9 mouse cellular contexts compared by ENCODE assay signal in genomic region chr5:140508686-140509085, GRCm38 (mm10). TPM values are rescaled to one million over a fixed set of nuclear protein-coding genes. Genes with fewer than 3 reads are reported as not detected.
A peak's percentile ranks its signal among the peaks of the same experiment; 100 is the strongest.
DNase-seq lines count a peak whose midpoint lies in the region; ATAC-seq lines count a peak whose summit lies in the region.
"Had no signal": no experiment of that assay in that cellular context is flagged by ENCODE, and none has a peak within 500 bp of the region (broad histone marks: within the 10 kb centered on the region; RNA-seq: fewer than 3 reads in every experiment).

No protein-coding gene starts in this region.

- WGBS in forebrain, embryonic 16.5 days = 28% methylated on average over 8 of the region's 8 CpGs

- H3K36me3 ChIP-seq in forebrain, embryonic 16.5 days (ENCODE audit: control insufficient read depth, insufficient read depth) = no peaks in the 10 kb centered on the region

- peaks cover 44% of the 10 kb centered on the region for H3K4me1 ChIP-seq in forebrain, embryonic 16.5 days (replicated peaks; ENCODE audit: control insufficient read depth, insufficient read depth, low read length)

- no peak overlapping the region for H3K4me3 ChIP-seq in forebrain, embryonic 16.5 days (replicated peaks; ENCODE audit: low read length)

- no peaks in the 10 kb centered on the region for H3K27me3 ChIP-seq in forebrain, embryonic 16.5 days (replicated peaks; ENCODE audit: control insufficient read depth, insufficient read depth, low read length)

- DNase-seq in gastrocnemius, adult 18-20 months (ENCODE audit: low spot score) = peak; percentile 33
- no peak for DNase-seq in gastrocnemius, postnatal 14 days
- peak; percentile 51 for DNase-seq in NIH3T3 (ENCODE audit: low read depth)
- DNase-seq in heart, postnatal 25 days (ENCODE audit: low spot score) = peak; percentile 23
- DNase-seq in lung, postnatal 10 days = peak; percentile 74
- DNase-seq in testis, postnatal 10 days (ENCODE audit: low spot score) = no peak
- no peak for DNase-seq in cerebellum, postnatal 4 days (ENCODE audit: low spot score in 2 of 2)

- no peak overlapping the region for H3K9ac ChIP-seq in forebrain, embryonic 16.5 days (replicated peaks; ENCODE audit: low read depth, low read length)

- no peak overlapping the region for H3K27ac ChIP-seq in forebrain, embryonic 16.5 days (ENCODE audit: low read length)

- intact Hi-C loops in gastrocnemius, postnatal 14 days (cut with DNase I; ENCODE audit: low total_unique reads) = no loop called here
- intact Hi-C loops in heart, postnatal 25 days (cut with DNase I) = no loop called here

- no peak overlapping the region for H3K4me2 ChIP-seq in forebrain, embryonic 16.5 days (ENCODE audit: low read length)

- no peaks in the 10 kb centered on the region for H3K9me3 ChIP-seq in forebrain, embryonic 16.5 days (ENCODE audit: control insufficient read depth, low read length)

- ATAC-seq in forebrain, embryonic 16.5 days = no peak

RNA-seq across cellular contexts. Expression of gene Chst12, which starts 3.3 kb away (rescaled TPM):
- 1 to 10 TPM; 4.2 to 5.0 TPM for total RNA-seq in gastrocnemius, adult 18-20 months (2021)
- total RNA-seq in gastrocnemius, postnatal 14 days (2021) = 10 to 100 TPM in 1 of 2 experiments, 1 to 10 TPM in 1; 9.7 to 10.6 TPM
- 1 to 10 TPM; 6.1 to 6.9 TPM for total RNA-seq in heart, postnatal 25 days (2021)
- 15.6 and 17.7 TPM in 2 replicates for polyA plus RNA-seq in forebrain, embryonic 16.5 days (2015; fragmentation: Nextera tagmentation; extraction: Ambion mirVana)

RNA-seq across cellular contexts. Expression of gene Grifin, which starts 56.2 kb away (rescaled TPM):
- total RNA-seq in gastrocnemius, adult 18-20 months (2021) = not detected
- not detected for total RNA-seq in gastrocnemius, postnatal 14 days (2021)
- total RNA-seq in heart, postnatal 25 days (2021) = not detected
- not detected in 2 replicates for polyA plus RNA-seq in forebrain, embryonic 16.5 days (2015; fragmentation: Nextera tagmentation; extraction: Ambion mirVana)
- polyA plus RNA-seq: gonadal fat pad, adult 2 months had no signal

Comparison
In these comparisons a context has a peak if more than half of its experiments do, and no peak if none do; other contexts are left out.
1. DNase-seq: peak in gastrocnemius, adult 18-20 months (single experiment), NIH3T3 (single experiment), heart, postnatal 25 days (single experiment) and lung, postnatal 10 days (single experiment); none in gastrocnemius, postnatal 14 days (single experiment), testis, postnatal 10 days (single experiment) and cerebellum, postnatal 4 days (0 of 2).